Mouse (Mus musculus): Measurements from ENCODE around the gene Parp14.

GRCm38 (mm10) chr16:35888174-35888573, 16.8 kb upstream of the Parp14 start:
- TF ChIP-seq GATA1 (IDR thresholded peaks at IDR 0.05; ENCODE audit: low read length) (no peak), TAL1 (IDR thresholded peaks at IDR 0.05; ENCODE audit: low read length) (no peak)

All from erythroblast, embryonic 14.5 days (primary cell).